Mouse (Mus musculus) c-Kit-positive CD71-negative TER-119-negative erythroid progenitor cells, embryonic 14.5 days (primary cell): ENCODE measurements around the gene 9230102O04Rik.

Experiments used
- DNase-seq: peaks from one replicate; pipeline ENCODE4 v3.0.0-alpha.2; 2013; ENCODE audit warnings: low read depth

9230102O04Rik gene

DNA sequence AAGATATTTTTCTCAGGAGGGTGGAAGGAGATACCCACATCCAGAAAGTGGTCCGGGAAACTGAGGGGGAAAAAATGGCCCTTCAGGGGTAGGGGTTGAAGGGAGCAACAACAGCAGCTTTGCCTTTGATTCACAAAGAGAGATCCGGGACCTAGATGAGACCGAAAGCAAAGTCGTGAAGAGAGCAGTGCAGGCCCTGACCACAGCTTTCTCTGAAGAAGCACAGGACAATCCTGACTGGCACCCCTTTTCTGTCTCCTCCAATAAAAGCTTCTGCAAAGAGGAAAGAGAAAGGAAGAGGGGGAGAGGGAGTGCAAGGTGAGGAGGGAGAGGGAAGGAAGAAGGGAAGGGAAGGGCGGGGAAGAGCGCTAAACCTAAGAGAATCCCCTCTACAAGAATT lies 17.5 kb downstream of the 9230102O04Rik start:
- no peak for DNase-seq

DNA sequence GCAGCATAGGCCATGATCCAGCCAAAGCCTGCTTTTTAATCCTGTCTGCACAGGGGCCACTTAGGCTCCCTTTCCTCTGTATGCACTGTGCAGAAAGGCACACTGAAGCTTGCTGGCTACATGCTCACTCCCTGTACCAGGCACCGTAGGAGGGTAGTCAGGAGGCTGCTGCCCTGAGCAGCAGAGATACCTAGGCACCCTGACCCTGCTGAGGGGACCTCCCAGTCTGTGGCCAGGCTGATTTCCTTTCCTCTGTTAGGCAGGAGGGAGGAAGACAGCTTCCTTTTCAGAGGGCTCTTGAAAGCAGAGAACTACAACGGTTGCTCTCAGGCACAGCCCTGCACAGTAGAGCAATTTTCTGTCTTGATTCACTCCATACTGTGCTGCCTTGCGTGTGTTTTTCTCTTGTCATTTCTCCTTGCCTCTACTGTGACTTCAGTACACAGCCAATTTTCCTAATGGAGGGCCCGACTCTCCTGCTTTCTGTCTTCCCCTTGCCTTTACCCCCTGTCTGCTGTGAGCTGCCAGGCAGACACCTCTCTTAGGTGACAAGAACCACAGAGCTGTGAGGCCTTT lies 18.1 kb downstream of the 9230102O04Rik start:
- DNase-seq: no peak

DNA sequence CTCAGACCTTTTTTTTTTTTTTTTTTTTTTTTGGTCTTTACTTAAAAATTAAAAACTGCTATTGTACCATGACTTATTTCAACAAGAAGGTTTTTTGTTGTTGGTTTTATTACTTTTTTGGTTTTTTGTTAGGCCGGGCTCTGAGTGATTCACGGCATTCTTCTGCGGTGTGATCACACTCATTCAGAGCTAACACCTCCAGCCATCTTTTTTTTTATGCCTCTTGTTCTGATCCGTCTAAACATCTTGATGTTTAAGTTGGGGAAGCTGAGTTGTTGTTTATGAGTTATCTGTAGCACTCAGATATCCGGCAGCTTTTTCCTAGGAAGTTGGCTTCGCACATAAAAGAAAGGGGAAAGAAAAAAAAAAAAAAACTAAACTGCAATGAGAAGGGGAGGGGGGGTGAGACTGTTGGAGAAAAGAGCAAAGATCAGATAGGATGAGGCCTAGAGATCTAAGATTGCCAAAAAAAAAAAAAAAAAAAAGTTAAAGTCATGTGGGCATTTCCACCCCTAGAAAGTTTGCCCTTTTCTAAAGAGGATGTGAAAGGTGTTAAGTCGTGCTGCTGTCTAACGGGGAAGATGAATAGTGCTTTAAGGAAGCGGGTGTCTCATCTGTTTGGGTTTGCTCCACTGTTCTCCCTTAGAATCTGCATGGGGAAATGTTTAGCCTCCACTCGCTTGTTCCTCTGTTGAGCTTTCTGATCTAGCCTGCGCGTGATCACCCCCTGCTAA lies 22.1 kb downstream of the 9230102O04Rik start:
- DNase-seq: no peak

DNA sequence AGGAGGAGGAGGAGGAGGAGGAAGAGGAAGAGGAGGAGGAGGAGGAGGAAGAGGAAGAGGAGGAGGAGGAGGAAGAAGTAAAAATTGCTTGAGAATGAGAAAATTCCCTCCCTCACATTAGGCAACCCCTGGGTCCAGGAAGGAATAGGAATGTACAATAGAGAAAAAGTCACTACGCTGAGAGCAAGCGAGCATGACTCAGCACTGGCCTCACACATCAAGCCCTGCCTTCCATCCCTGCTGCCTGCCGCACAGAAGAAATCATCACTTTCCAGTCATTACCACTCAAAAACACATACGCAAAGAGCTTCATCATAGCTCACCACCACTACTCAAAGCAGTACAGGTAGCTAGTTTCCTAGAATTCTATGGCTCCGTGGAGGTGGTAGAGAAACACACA lies 28.6 kb downstream of the 9230102O04Rik start:
- no peak for DNase-seq

DNA sequence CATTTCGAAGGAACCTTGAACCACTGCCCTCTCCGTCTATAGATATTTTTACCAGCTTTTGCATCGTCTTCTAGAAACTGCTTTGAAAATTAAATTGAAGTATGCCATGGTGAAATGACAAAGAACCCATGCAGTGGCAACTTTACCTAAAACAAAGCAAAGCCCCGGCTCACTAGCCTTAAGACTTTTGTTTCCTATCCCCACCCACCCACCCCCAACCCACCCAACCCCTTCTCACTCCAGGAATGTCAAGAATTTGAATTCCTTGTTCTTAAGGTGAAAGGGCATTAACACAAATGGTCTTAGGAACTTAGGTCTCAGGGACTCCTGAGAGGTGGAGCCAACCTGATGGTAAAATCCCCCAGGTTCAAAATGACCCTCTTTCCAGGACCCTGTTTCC lies 33.5 kb downstream of the 9230102O04Rik start:
- no peak for DNase-seq

DNA sequence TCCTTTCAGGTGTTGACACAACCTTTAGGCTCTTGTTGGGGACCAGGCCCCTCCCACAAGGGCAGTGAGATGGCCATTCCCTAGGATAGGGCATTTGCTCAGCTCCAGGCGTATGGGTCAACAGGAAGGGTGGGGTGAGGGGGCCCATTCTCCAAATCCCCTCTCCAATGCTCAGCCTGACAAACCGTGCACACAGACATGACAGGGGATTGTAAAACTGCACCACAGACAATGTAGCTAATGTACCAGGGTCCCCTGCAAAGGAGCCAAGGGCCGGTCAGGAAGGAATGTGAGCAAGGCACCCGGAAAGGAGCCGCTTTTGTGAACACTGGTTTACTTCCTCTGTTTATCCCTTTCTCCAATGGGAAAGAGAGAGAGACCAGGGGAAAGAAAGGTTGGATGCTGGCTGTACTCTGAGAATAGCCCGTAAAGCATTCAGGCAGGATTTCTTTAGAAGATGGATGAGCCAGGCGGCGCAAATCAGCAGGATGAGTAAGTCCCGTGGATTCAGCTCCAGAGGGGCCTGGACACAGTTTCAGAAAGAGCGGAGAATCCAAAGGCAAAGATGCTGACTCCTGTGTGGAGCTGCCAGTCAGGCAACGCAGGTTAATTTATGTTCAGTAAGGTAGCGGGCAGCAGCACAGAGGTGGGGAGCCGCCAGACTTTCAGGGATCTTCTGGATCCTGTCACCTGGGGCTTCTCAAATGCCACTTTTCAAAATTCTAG lies 36.3 kb downstream of the 9230102O04Rik start:
- no peak for DNase-seq

DNA sequence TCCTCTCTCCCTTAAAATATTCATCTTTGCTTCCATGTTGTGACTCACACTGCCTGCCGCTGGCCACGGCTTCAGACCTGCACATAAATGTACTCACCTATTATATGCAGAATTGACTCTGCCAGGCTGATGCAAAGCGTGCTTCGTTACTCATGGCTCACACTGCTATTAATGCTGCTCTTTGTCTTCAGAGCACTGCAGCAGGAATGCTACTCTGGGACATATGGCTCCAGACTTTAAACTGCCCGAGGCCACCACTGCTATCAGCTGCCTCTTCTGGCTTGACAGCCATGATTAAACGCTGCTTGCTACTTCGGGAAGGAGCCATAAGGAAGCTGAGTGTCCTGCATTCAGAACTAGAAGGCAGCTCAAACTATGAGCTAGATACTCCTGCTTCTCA lies 54.1 kb downstream of the 9230102O04Rik start:
- no peak for DNase-seq

DNA sequence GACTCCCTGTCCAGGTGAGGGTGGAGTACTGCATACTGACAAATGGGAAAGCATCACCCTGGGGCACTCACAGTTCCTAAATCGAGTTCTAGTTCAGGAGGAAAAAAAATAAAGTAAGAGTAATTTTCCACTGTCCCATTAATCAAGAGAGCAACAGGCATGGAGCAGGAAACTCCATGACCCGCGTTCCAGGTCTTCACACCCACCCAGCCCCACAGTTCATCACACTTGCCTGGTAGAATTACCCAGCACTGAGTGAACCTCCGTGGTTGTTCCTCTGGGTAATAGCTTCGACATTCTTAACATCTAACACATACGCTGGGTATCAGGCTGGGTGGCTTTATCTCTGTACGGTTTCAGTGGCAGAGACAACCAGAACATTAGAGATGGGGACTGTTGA lies 55.6 kb downstream of the 9230102O04Rik start:
- no peak for DNase-seq
